Mouse (Mus musculus): ENCODE results near the gene Fam53b. TPM values are rescaled to one million over a fixed set of nuclear protein-coding genes. Genes with fewer than 3 reads are reported as not detected.
A peak's percentile ranks its signal among the peaks of the same experiment; 100 is the strongest.

Gene Fam53b
- polyA plus RNA-seq, 2 experiments = 12.9 to 20.0 TPM

DNA sequence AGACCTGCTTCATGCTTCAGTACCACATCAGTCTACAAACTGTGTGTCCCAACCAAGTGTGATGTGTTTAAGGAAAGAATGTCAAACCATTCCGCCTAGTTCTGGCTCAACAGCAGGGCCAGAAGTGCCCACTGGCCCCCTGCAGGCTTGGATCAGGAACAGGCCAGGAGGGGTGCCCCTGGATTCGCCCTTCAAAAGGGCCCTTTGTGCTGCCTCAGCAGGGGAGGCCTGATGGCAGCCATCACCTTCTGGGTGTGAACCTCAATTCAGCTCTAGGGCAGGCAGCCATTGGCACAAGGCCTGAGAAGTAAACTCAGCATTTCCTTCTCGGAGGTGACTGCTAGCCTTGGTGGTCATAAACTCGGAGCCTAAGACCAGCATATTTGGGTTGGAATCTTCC, 33.1 kb downstream of the Fam53b start:
- WGBS (ENCODE audit: insufficient replicate concordance) = 77% methylated on average over 4 of the region's 4 CpGs
- Histone ChIP-seq H3K27ac (peak overlapping the region; percentile 52), H3K4me2 (ENCODE audit: low read depth) (no peak overlapping the region), H3K4me3 (ENCODE audit: insufficient read depth in 1 of 2, low read depth in 2 of 2, low read length in 2 of 2) (no peak overlapping the region), H3K9ac (replicated peaks) (no peak overlapping the region), H3K9me3 (ENCODE audit: control insufficient read depth, low read length) (no peaks in the 10 kb centered on the region), H3K36me3 (replicated peaks; ENCODE audit: control insufficient read depth, insufficient read depth, low read depth) (no peaks in the 10 kb centered on the region), H3K27me3 (ENCODE audit: control insufficient read depth, insufficient read depth, low read length) (no peaks in the 10 kb centered on the region), H3K4me1 (replicated peaks; ENCODE audit: control insufficient read depth in 2 of 2, insufficient read depth in 2 of 2, low read length in 1 of 2) (peaks cover 42 to 46% of the 10 kb centered on the region in 2 experiments)
- DNase-seq (ENCODE audit: low read depth in 3 of 3, low spot score in 3 of 3) (no peak), ATAC-seq (ENCODE audit: insufficient read depth) (no peak)
- TF ChIP-seq EP300 (IDR thresholded peaks at IDR 0.05; ENCODE audit: low read depth) = no peak
- no peak for TF ChIP-seq CTCF (IDR thresholded peaks at IDR 0.05; ENCODE audit: low read depth)

- Histone ChIP-seq H3K4me1 (replicated peaks; ENCODE audit: control insufficient read depth in 2 of 2, insufficient read depth in 2 of 2, low read length in 1 of 2) (peaks cover 43 to 47% of the 10 kb centered on the region in 2 experiments), H3K4me2 (ENCODE audit: low read depth) (peak overlapping the region; percentile 73), H3K27ac (peak overlapping the region; percentile 99), H3K4me3 (ENCODE audit: insufficient read depth in 1 of 2, low read depth in 2 of 2, low read length in 2 of 2) (peak overlapping the region in 1 of 2 experiments; percentile 31; a peak in 2 of 4 replicates), H3K36me3 (replicated peaks; ENCODE audit: control insufficient read depth, insufficient read depth, low read depth) (peaks cover 6% of the 10 kb centered on the region), H3K9ac (replicated peaks) (peak overlapping the region; percentile 78), H3K27me3 (ENCODE audit: control insufficient read depth, insufficient read depth, low read length) (no peaks in the 10 kb centered on the region), H3K9me3 (ENCODE audit: control insufficient read depth, low read length) (no peaks in the 10 kb centered on the region)
- ATAC-seq (ENCODE audit: insufficient read depth) = peak; percentile 55
- peak in 1 of 3 experiments; percentile 52 for DNase-seq (ENCODE audit: low read depth in 3 of 3, low spot score in 3 of 3)
- 40% methylated on average over 13 of the region's 13 CpGs for WGBS (ENCODE audit: insufficient replicate concordance)
- TF ChIP-seq CTCF (IDR thresholded peaks at IDR 0.05; ENCODE audit: low read depth) (no peak), EP300 (IDR thresholded peaks at IDR 0.05; ENCODE audit: low read depth) (no peak)
Observed at GRCm38 (mm10) chr7:132778630-132779029, 35.1 kb downstream of the Fam53b start.

DNA sequence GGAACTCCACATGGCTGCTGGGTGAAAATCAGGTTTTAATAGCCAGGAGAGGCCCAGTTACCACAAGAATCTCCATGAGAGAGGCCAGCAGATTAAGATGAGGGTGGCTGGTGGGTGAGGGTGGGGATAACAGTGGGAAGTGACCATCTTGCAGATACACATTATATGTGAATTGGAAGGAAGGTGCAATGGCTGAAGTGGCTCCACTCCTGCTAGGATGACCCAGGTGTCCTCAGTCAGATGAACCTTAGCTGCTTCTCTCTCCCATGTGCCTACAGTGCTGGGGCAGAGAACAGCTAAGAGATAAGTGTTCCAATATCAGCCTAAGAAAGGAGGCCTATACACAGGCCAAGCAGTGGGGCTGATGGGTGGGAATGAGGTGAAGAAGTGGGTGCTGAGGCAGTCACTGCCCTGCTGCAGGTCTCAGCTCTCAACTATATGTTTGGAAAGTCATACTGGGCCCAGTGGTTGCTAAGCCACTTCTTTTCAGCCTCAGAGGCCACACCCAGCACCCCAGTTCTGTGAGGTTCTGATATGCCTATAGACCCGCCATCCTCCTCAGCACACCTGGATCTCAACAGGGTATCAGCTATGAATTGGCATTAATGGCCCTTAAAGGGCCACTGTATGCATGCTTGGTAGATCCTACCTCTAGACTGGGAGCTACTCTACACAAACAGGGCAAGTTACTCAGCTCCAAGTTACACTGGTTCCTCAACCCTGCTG, 35.8 kb downstream of the Fam53b start:
- Histone ChIP-seq H3K27me3 (ENCODE audit: control insufficient read depth, insufficient read depth, low read length) (no peaks in the 10 kb centered on the region), H3K4me3 (ENCODE audit: insufficient read depth in 1 of 2, low read depth in 2 of 2, low read length in 2 of 2) (peak overlapping the region; percentile 7 to 31; a peak in 3 of 4 replicates), H3K36me3 (replicated peaks; ENCODE audit: control insufficient read depth, insufficient read depth, low read depth) (peaks cover 6% of the 10 kb centered on the region), H3K4me1 (replicated peaks; ENCODE audit: control insufficient read depth in 2 of 2, insufficient read depth in 2 of 2, low read length in 1 of 2) (peaks cover 49 to 54% of the 10 kb centered on the region in 2 experiments), H3K9ac (replicated peaks) (peak overlapping the region; percentile 94), H3K27ac (peak overlapping the region; percentile 99), H3K4me2 (ENCODE audit: low read depth) (peak overlapping the region; percentile 73), H3K9me3 (ENCODE audit: control insufficient read depth, low read length) (no peaks in the 10 kb centered on the region)
- 20% methylated on average over 1 of the region's 1 CpGs for WGBS (ENCODE audit: insufficient replicate concordance)
- peak; percentile 89 to 92 (median 89) for DNase-seq (ENCODE audit: low read depth in 3 of 3, low spot score in 3 of 3)
- TF ChIP-seq CTCF (IDR thresholded peaks at IDR 0.05; ENCODE audit: low read depth) (no peak), EP300 (IDR thresholded peaks at IDR 0.05; ENCODE audit: low read depth) (peak; percentile 92)
- peak; percentile 88 for ATAC-seq (ENCODE audit: insufficient read depth)

DNA sequence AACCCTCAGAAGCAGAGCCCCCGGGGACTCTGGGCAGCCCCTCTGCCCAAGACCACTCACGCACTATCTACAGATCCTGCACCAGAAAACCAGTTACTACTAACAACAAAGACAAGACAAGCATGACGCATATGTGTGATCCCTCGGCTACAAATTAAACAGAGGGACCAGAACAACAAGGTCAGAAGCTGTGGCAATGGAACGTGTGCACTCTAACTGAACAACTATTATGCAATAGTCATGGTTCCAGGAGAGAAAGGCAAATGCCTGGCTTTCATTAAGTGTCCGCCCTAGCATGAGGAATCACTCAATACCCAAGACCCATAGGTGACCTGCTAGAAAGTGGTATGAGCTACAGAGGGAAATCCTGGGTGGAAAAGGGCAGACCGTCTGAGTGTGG, 36.6 kb downstream of the Fam53b start:
- peaks cover 51 to 60% of the 10 kb centered on the region in 2 experiments for H3K4me1 ChIP-seq (replicated peaks; ENCODE audit: control insufficient read depth in 2 of 2, insufficient read depth in 2 of 2, low read length in 1 of 2)
- no peak for ATAC-seq (ENCODE audit: insufficient read depth)

DNA sequence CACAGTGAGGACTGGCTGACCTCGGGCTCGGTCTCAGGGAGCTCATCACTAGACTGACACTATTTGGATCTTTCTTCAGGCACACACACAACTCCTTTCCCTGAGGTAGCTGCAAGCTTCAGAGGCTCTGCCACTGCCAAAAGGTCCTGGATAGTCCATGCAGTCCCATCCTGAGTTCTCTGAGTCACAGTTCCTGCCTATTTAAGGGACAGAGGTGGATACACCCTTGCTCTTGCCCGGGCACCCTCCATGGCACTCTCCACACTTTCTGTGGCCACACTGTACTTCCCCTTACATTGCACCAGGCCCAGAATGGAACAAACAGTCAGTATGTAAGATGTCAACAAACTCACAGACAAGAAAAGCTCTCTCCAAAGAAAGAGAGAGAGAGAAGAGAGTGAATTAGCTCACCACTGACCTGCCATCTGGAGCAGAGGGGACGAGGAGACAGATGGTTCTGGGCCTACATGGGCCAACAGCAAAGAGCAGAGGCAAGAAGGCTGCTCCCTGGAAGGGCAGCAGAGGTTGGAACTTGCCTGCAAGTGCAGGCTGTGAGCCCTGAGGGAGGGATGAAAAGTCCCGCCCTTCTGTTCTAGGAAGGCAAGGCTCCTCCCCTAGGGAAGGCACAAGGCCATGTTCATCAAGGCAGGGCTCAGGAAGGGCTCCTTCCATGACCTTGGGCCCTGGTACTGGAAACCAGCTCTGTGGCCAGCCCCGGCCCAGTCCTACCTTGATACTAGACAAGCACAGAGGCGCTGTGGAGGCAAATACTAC, 37.2 kb downstream of the Fam53b start:
- Histone ChIP-seq H3K27me3 (ENCODE audit: control insufficient read depth, insufficient read depth, low read length) (no peaks in the 10 kb centered on the region), H3K4me1 (replicated peaks; ENCODE audit: control insufficient read depth in 2 of 2, insufficient read depth in 2 of 2, low read length in 1 of 2) (peaks cover 57 to 64% of the 10 kb centered on the region in 2 experiments), H3K36me3 (replicated peaks; ENCODE audit: control insufficient read depth, insufficient read depth, low read depth) (peaks cover 8% of the 10 kb centered on the region), H3K9me3 (ENCODE audit: control insufficient read depth, low read length) (no peaks in the 10 kb centered on the region), H3K4me2 (ENCODE audit: low read depth) (peak overlapping the region; percentile 73), H3K9ac (replicated peaks) (peak overlapping the region; percentile 94), H3K4me3 (ENCODE audit: insufficient read depth in 1 of 2, low read depth in 2 of 2, low read length in 2 of 2) (peak overlapping the region; percentile 86 to 87), H3K27ac (peak overlapping the region; percentile 99)
- peak; percentile 59 for ATAC-seq (ENCODE audit: insufficient read depth)
- DNase-seq (ENCODE audit: low read depth in 3 of 3, low spot score in 3 of 3) = peak; percentile 80 to 82 (median 80)
- no peak for TF ChIP-seq CTCF (IDR thresholded peaks at IDR 0.05; ENCODE audit: low read depth)
- TF ChIP-seq EP300 (IDR thresholded peaks at IDR 0.05; ENCODE audit: low read depth) = no peak
- 47% methylated on average over 7 of the region's 7 CpGs for WGBS (ENCODE audit: insufficient replicate concordance)

More for the DNA sequence above, 36.6 kb downstream of the Fam53b start:
- TF ChIP-seq CTCF (IDR thresholded peaks at IDR 0.05; ENCODE audit: low read depth) (no peak), EP300 (IDR thresholded peaks at IDR 0.05; ENCODE audit: low read depth) (no peak)
- Histone ChIP-seq H3K27me3 (ENCODE audit: control insufficient read depth, insufficient read depth, low read length) (no peaks in the 10 kb centered on the region), H3K9ac (replicated peaks) (peak overlapping the region; percentile 94), H3K4me3 (ENCODE audit: insufficient read depth in 1 of 2, low read depth in 2 of 2, low read length in 2 of 2) (peak overlapping the region; percentile 1 to 87; a peak in 3 of 4 replicates), H3K27ac (peak overlapping the region; percentile 99), H3K36me3 (replicated peaks; ENCODE audit: control insufficient read depth, insufficient read depth, low read depth) (peaks cover 6% of the 10 kb centered on the region), H3K4me2 (ENCODE audit: low read depth) (peak overlapping the region; percentile 73), H3K9me3 (ENCODE audit: control insufficient read depth, low read length) (no peaks in the 10 kb centered on the region)
- no peak for DNase-seq (ENCODE audit: low read depth in 3 of 3, low spot score in 3 of 3)
- WGBS (ENCODE audit: insufficient replicate concordance) = 56% methylated on average over 7 of the region's 7 CpGs

Measured in liver, embryonic 14.5 days (tissue).